Comparison of ENCODE assay signal across 10 mouse cellular contexts in genomic region chr11:105758561-105759203, GRCm38 (mm10).
DNase-seq lines count a peak whose midpoint lies in the region; ATAC-seq and TF ChIP-seq lines count a peak whose summit lies in the region.
"Had no signal": no experiment of that assay in that cellular context is flagged by ENCODE, and none has a peak within 500 bp of the region (broad histone marks: within the 10 kb centered on the region; RNA-seq: fewer than 3 reads in every experiment).

No protein-coding gene starts in this region.

- no peak for TF ChIP-seq EP300 in liver, postnatal 0 days (IDR thresholded peaks at IDR 0.05; ENCODE audit: low read depth)

- peak; percentile 9 for DNase-seq in kidney, postnatal 0 days (ENCODE audit: low spot score)
- no peak for DNase-seq in kidney, postnatal 25 days
- DNase-seq in embryonic facial prominence, embryonic 14.5 days (ENCODE audit: low spot score): peak; percentile 74
- no peak for DNase-seq in hindbrain, postnatal 0 days (ENCODE audit: low spot score)
- peak; percentile 31 for DNase-seq in neural tube, embryonic 11.5 days (ENCODE audit: low spot score)
- DNase-seq in liver, postnatal 0 days: no peak
- DNase-seq in left cerebral cortex, postnatal 4 days: no peak
- DNase-seq: gastrocnemius, postnatal 36 days had no signal

- H3K9me3 ChIP-seq in kidney, postnatal 0 days (replicated peaks; ENCODE audit: low read length): no peaks in the 10 kb centered on the region
- no peaks in the 10 kb centered on the region for H3K9me3 ChIP-seq in embryonic facial prominence, embryonic 14.5 days (ENCODE audit: control insufficient read depth, low read length)
- no peaks in the 10 kb centered on the region for H3K9me3 ChIP-seq in hindbrain, postnatal 0 days (ENCODE audit: low read length)
- no peaks in the 10 kb centered on the region for H3K9me3 ChIP-seq in neural tube, embryonic 11.5 days (ENCODE audit: control insufficient read depth, low read length)
- no peaks in the 10 kb centered on the region for H3K9me3 ChIP-seq in liver, postnatal 0 days (ENCODE audit: low read length)

- H3K27me3 ChIP-seq in kidney, postnatal 0 days (ENCODE audit: insufficient read depth, low read length): no peaks in the 10 kb centered on the region
- no peaks in the 10 kb centered on the region for H3K27me3 ChIP-seq in embryonic facial prominence, embryonic 14.5 days (replicated peaks; ENCODE audit: control insufficient read depth, insufficient read depth, low read length)
- no peaks in the 10 kb centered on the region for H3K27me3 ChIP-seq in hindbrain, postnatal 0 days (ENCODE audit: insufficient read depth, low read length)
- H3K27me3 ChIP-seq in neural tube, embryonic 11.5 days (ENCODE audit: control insufficient read depth, insufficient read depth, low read length): no peaks in the 10 kb centered on the region
- no peaks in the 10 kb centered on the region for H3K27me3 ChIP-seq in liver, postnatal 0 days (ENCODE audit: insufficient read depth, low read length)

- H3K36me3 ChIP-seq in kidney, postnatal 0 days (ENCODE audit: insufficient read depth, low read length): no peaks in the 10 kb centered on the region
- H3K36me3 ChIP-seq in embryonic facial prominence, embryonic 14.5 days (ENCODE audit: control insufficient read depth, insufficient read depth, low read length): no peaks in the 10 kb centered on the region
- H3K36me3 ChIP-seq in hindbrain, postnatal 0 days (ENCODE audit: insufficient read depth, low read length): no peaks in the 10 kb centered on the region
- no peaks in the 10 kb centered on the region for H3K36me3 ChIP-seq in neural tube, embryonic 11.5 days (ENCODE audit: control insufficient read depth, insufficient read depth, low read length)
- no peaks in the 10 kb centered on the region for H3K36me3 ChIP-seq in liver, postnatal 0 days (replicated peaks; ENCODE audit: insufficient read depth, low read length)

- no peak overlapping the region for H3K27ac ChIP-seq in kidney, postnatal 0 days
- H3K27ac ChIP-seq in embryonic facial prominence, embryonic 14.5 days (replicated peaks; ENCODE audit: low read depth, low read length): peak overlapping the region; percentile 80
- peak overlapping the region; percentile 51 for H3K27ac ChIP-seq in hindbrain, postnatal 0 days
- peak overlapping the region; percentile 62; the same call in 1 of the 2 replicates for H3K27ac ChIP-seq in neural tube, embryonic 11.5 days (ENCODE audit: low read depth, low read length)
- H3K27ac ChIP-seq in liver, postnatal 0 days (ENCODE audit: low read depth): no peak overlapping the region

- intact Hi-C loops in left cerebral cortex, postnatal 4 days (cut with DNase I): no loop called here

- WGBS in kidney, postnatal 0 days: 39% methylated on average over 7 of the region's 7 CpGs
- WGBS in embryonic facial prominence, embryonic 14.5 days: 16% methylated on average over 7 of the region's 7 CpGs
- WGBS in hindbrain, postnatal 0 days: 15% methylated on average over 7 of the region's 7 CpGs
- WGBS in neural tube, embryonic 11.5 days: 21% methylated on average over 7 of the region's 7 CpGs
- 70% methylated on average over 7 of the region's 7 CpGs for WGBS in liver, postnatal 0 days (ENCODE audit: insufficient replicate concordance)

- H3K9ac ChIP-seq in kidney, postnatal 0 days (ENCODE audit: low read depth, low read length): no peak overlapping the region
- peak overlapping the region; percentile 42; the same call in 1 of the 2 replicates for H3K9ac ChIP-seq in embryonic facial prominence, embryonic 14.5 days (ENCODE audit: low read depth, low read length)
- no peak overlapping the region for H3K9ac ChIP-seq in hindbrain, postnatal 0 days (replicated peaks; ENCODE audit: low read length)
- peak overlapping the region; percentile 50; the same call in 1 of the 2 replicates for H3K9ac ChIP-seq in neural tube, embryonic 11.5 days (ENCODE audit: low read length)
- H3K9ac ChIP-seq in liver, postnatal 0 days (replicated peaks): no peak overlapping the region

- no peak for ATAC-seq in kidney, postnatal 0 days (replicated peaks; ENCODE audit: low FRiP score, low read depth)
- ATAC-seq in embryonic facial prominence, embryonic 14.5 days (ENCODE audit: low read depth): peak; percentile 63; the same call in 1 of the 2 replicates
- no peak for ATAC-seq in hindbrain, postnatal 0 days
- ATAC-seq in neural tube, embryonic 11.5 days (ENCODE audit: insufficient read depth, low FRiP score, low TSS enrichment): peak; percentile 67; the same call in 1 of the 2 replicates
- no peak for ATAC-seq in cerebellum, adult (ENCODE audit: insufficient number of reproducible peaks, low FRiP score, low TSS enrichment)
- ATAC-seq in liver, postnatal 0 days: no peak
- ATAC-seq: lung, postnatal 0 days had no signal

- H3K4me3 ChIP-seq in kidney, postnatal 0 days (replicated peaks; ENCODE audit: low read depth, low read length): no peak overlapping the region
- 0 out of 2 replicates have a peak overlapping the region, but pooled peaks have one; percentile 11 for H3K4me3 ChIP-seq in embryonic facial prominence, embryonic 14.5 days (ENCODE audit: low read depth, low read length)
- no peak overlapping the region for H3K4me3 ChIP-seq in hindbrain, postnatal 0 days (ENCODE audit: low read length)
- H3K4me3 ChIP-seq in neural tube, embryonic 11.5 days (ENCODE audit: low read depth, low read length): no peak overlapping the region
- no peak overlapping the region for H3K4me3 ChIP-seq in liver, postnatal 0 days (ENCODE audit: low read depth, low read length)

- H3K4me1 ChIP-seq in kidney, postnatal 0 days (replicated peaks; ENCODE audit: insufficient read depth, low read length): no peaks in the 10 kb centered on the region
- peaks cover 21% of the 10 kb centered on the region; the same call in 1 of the 2 replicates for H3K4me1 ChIP-seq in embryonic facial prominence, embryonic 14.5 days (ENCODE audit: control insufficient read depth, insufficient read depth, low read length)
- no peaks in the 10 kb centered on the region for H3K4me1 ChIP-seq in hindbrain, postnatal 0 days (ENCODE audit: insufficient read depth, low read length)
- peaks cover 15% of the 10 kb centered on the region for H3K4me1 ChIP-seq in neural tube, embryonic 11.5 days (ENCODE audit: control insufficient read depth, insufficient read depth, low read length)
- no peaks in the 10 kb centered on the region for H3K4me1 ChIP-seq in liver, postnatal 0 days (ENCODE audit: insufficient read depth)

- no peak overlapping the region for H3K4me2 ChIP-seq in kidney, postnatal 0 days (ENCODE audit: low read length)
- H3K4me2 ChIP-seq in embryonic facial prominence, embryonic 14.5 days (ENCODE audit: low read depth, low read length): peak overlapping the region; percentile 35
- H3K4me2 ChIP-seq in hindbrain, postnatal 0 days (ENCODE audit: low read depth, low read length): peak overlapping the region; percentile 13; the same call in 1 of the 2 replicates
- peak overlapping the region; percentile 25; the same call in 1 of the 2 replicates for H3K4me2 ChIP-seq in neural tube, embryonic 11.5 days (ENCODE audit: low read depth)
- no peak overlapping the region for H3K4me2 ChIP-seq in liver, postnatal 0 days (ENCODE audit: low read depth, low read length)

- TF ChIP-seq CTCF in kidney, postnatal 0 days (IDR thresholded peaks at IDR 0.05; ENCODE audit: low read depth): no peak
- TF ChIP-seq CTCF in hindbrain, postnatal 0 days (IDR thresholded peaks at IDR 0.05; ENCODE audit: low read depth): no peak
- no peak for TF ChIP-seq CTCF in liver, postnatal 0 days (IDR thresholded peaks at IDR 0.05; ENCODE audit: low read depth)

Comparison
In these comparisons a context has a peak if more than half of its experiments do, and no peak if none do; other contexts are left out.
1. DNase-seq: peak in kidney, postnatal 0 days (single experiment), embryonic facial prominence, embryonic 14.5 days (single experiment) and neural tube, embryonic 11.5 days (single experiment); none in kidney, postnatal 25 days (0 of 2), hindbrain, postnatal 0 days (single experiment), liver, postnatal 0 days (single experiment) and left cerebral cortex, postnatal 4 days (single experiment).
2. ATAC-seq: peak in embryonic facial prominence, embryonic 14.5 days (single experiment) and neural tube, embryonic 11.5 days (single experiment); none in kidney, postnatal 0 days (single experiment), hindbrain, postnatal 0 days (single experiment), cerebellum, adult (single experiment) and liver, postnatal 0 days (single experiment).
3. H3K27ac ChIP-seq: peak in embryonic facial prominence, embryonic 14.5 days (single experiment), hindbrain, postnatal 0 days (single experiment) and neural tube, embryonic 11.5 days (single experiment); none in kidney, postnatal 0 days (single experiment) and liver, postnatal 0 days (single experiment).
4. H3K4me2 ChIP-seq: peak in embryonic facial prominence, embryonic 14.5 days (single experiment), hindbrain, postnatal 0 days (single experiment) and neural tube, embryonic 11.5 days (single experiment); none in kidney, postnatal 0 days (single experiment) and liver, postnatal 0 days (single experiment).
5. H3K9ac ChIP-seq: peak in embryonic facial prominence, embryonic 14.5 days (single experiment) and neural tube, embryonic 11.5 days (single experiment); none in kidney, postnatal 0 days (single experiment), hindbrain, postnatal 0 days (single experiment) and liver, postnatal 0 days (single experiment).